Mouse (Mus musculus): ENCODE measurements around the gene Fam8a1. TPM values are rescaled to one million over a fixed set of nuclear protein-coding genes. Genes with fewer than 3 reads are reported as not detected.

The Fam8a1 gene
- total RNA-seq, 2 experiments from 2014 or later: 28.7 to 33.2 TPM

DNA sequence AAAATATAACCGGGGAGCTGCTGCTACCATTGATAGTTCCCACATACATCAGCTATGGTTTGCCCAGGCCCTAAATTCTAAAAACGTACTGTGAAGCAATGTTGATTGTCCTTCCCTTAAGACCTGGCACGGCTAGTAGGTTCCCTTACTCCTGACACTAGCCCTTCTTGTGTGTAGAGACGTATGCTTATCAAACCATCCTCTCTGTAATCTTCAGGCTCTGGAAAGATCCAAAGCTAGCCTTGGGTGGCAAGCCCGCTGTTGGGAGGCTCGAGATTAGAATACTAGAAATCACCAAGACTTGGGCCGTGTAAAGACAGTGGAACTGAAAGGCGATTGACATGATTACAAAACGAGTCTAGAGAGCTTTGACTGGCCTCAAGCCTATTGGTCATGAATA, 1.2 kb downstream of the Fam8a1 start:
- no peak for DNase-seq (ENCODE audit: low spot score)

- no peak for DNase-seq (ENCODE audit: low spot score)
Measured at GRCm38 (mm10) chr13:46674601-46675000, 5.3 kb downstream of the Fam8a1 start.

DNA sequence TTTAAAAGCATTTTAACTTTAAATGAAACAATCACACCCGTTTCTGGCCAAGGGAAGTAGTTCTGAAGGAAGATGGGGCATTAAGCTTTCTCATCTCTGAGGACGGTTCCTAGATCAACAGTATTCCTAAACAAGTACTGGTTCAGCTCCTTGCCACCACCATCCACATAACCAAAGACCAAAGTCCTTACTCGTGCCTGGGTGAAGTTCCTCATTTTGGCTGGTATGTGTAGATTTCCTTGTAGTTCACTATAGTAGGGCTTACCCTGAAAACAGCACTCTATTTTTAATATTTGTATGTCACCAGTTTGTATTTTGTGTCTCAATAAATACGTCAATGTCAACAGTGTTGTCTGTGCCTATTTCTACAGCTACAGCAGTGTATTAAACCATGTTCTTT, 8.4 kb downstream of the Fam8a1 start:
- DNase-seq (ENCODE audit: low spot score): no peak

GRCm38 (mm10) chr13:46682921-46683320, 13.6 kb downstream of the Fam8a1 start:
- peak; percentile 17 for DNase-seq (ENCODE audit: low spot score)

- no peak for DNase-seq (ENCODE audit: low spot score)
Measured at GRCm38 (mm10) chr13:46683370-46683769, 14.0 kb downstream of the Fam8a1 start.

- no peak for DNase-seq (ENCODE audit: low spot score)
Measured at GRCm38 (mm10) chr13:46690559-46691241, 21.4 kb downstream of the Fam8a1 start.

DNA sequence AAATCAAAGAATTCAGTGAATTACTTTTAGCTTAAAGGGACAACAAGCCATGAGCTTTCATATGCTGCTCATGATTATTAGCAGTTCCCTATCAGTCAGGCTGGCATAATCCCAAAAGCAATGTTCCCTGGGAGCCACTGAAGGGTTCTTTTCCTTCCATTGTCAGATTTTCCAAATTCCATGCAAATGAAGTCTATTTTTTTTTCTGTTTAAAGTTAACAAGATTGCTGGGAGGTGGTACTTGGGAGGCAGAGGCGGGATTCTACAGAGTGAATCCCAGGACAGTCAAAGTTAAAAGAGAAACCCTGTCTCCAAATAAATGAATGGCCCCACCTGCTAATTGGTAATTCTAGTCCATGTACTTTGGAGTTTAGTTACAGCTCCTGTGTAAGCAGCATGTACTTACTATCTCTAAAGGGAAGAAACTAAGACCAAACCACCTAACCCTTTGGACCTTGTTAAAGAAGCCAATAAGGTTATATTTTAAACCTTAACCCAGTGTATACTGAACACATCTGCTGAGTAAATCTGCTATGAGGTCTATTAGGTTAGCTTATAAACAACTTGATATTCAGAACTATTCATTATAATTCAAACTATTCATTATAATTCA, 26.1 kb downstream of the Fam8a1 start:
- DNase-seq (ENCODE audit: low spot score): no peak

DNA sequence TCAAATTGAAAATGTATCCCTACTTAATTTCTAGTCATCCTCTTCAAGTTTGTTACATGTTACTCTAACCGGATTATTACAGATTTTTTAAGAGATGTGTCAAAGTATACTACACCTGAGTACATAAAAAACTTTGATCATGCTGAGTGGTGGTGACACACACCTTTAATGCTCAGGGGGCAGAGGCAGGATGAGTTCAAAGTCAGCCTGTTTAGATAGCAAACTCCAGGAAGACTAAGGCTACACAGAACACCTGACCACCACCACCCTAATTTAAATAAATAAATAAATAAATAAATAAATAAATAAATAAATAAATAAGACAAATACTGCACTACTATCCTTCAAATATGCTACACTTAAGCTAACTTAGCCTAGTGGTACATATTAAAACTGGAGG, 26.6 kb downstream of the Fam8a1 start:
- no peak for DNase-seq (ENCODE audit: low spot score)

DNA sequence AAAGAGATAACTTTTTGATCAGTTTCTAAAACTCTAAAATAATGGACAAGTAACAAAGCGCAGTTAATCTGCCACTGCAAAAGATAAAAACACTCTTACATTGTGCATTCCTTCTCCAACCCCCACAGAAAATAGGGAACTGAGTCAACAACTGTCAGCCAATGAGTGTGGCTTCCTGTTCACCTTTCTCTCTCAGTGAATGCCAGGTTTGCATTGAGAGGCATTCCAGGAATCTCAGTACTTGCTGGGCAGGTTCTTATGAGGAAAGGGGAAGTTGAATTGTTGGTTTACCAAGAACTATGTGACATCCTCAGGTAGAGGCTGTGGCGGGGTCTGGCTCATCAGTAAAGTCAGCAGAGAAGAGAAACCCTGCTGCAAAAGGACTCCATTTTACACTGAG, 27.5 kb downstream of the Fam8a1 start:
- DNase-seq (ENCODE audit: low spot score): no peak

DNA sequence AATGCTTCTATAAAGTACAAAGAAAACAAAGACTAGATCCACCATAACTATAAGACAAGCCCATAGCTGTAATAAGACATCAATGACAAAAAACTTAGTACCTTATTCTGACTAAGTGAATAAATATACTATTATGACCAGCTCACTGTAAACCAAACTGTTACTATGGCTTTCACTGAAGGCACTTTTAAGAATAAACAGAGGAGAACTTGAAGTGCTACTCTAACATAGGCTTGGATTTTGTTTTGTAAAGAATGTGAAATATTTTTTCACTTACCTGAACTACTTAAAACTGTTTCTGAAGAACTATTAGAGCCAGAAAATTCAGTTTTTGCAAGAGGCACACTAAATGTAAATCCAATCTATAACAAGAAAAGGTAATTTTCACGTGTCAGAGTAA, 30.1 kb downstream of the Fam8a1 start:
- DNase-seq (ENCODE audit: low spot score): no peak

DNA sequence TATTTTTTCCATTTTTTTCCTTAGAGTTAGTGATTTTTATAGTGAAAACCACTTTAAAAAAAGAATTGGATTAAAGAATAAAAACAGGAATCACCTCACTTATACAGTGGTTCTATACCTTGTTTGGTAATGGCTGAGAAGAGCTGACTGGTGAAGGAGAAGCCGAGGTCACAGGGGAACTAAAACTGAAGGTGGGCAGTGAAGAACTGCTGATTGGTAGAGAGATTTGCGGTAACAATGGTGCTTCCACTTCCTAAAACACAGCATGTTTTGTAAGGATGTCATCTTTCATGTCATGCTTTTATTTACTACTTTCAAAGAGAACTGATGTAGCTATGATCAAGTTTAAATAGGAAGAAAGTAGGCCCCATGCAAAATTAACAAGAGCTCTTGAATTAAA, 32.2 kb downstream of the Fam8a1 start:
- DNase-seq (ENCODE audit: low spot score): no peak

DNA sequence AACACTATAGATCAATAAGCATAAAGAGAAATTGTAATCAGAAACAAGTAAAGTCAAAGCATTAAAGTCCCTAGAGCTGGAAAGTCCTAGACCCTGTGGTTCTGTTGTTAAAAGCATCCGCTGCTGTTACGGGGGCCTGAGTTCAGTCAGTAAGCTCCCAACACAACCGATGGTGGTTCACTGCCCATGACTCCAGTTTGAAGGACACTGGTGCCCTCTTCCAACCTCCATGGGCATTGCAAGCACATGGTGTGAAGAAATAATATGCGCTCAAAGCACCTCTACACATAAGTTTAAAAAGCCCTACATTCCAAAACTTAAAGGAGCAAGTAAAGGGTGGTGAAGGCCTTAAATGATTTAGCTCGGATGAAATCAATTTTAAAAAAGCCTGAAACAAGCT, 33.8 kb downstream of the Fam8a1 start:
- no peak for DNase-seq (ENCODE audit: low spot score)

DNA sequence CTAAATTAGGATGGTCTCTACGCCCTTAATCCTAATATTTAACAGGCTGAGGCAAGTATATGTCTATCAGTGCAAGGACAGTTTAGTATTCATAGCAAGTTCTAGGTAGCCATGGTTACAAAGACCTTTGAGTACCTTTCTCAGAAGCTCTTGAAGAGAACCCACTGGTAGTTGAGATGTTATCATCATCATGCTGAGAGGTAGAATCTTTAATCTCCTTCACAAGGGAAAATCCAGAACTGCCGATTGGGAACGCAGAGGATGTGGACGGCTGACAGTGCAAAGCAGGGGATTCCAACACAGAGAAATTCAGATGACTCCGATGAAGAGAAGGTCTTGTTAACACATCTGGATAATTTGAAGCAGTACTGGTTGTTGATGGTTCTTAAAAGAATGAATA, 44.2 kb downstream of the Fam8a1 start:
- no peak for DNase-seq (ENCODE audit: low spot score)

DNA sequence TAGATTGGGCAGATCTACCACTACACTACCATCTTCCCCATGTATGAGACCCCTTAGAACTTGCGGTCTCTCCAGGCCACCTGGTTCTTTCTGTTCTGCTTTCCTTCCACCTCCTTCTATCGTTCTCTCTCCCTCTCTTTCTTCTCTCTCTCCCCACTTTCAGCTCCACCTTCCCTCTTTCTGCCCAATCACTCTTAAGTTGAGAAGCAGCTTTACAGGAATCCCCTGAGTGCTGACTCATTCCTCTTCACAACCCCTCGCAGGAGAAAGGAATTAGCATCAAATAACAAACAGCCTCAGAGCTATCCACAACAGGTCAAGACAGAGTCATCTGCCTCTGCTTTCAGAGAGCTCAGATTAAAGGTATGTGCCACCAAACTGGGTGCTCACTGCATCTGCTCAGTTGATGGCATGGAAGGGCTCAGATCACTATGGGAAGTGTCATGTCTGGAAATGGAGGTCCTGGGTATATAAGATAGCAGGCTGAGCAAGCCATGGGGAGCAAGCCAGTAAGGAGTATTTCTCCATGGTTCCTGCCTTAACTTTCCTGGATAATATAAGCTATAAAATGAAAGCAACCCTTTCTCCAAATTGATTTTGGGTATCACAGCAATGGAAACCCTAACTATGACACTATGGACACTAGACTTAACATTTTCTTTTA, 46.8 kb downstream of the Fam8a1 start:
- DNase-seq (ENCODE audit: low spot score): no peak

GRCm38 (mm10) chr13:46718893-46719400, 49.6 kb downstream of the Fam8a1 start:
- DNase-seq (ENCODE audit: low spot score): no peak

GRCm38 (mm10) chr13:46721009-46721408, 51.7 kb downstream of the Fam8a1 start:
- no peak for DNase-seq (ENCODE audit: low spot score)

- peak; percentile 33 for DNase-seq (ENCODE audit: low spot score)
Measured at GRCm38 (mm10) chr13:46724371-46724770, 55.0 kb downstream of the Fam8a1 start.

DNA sequence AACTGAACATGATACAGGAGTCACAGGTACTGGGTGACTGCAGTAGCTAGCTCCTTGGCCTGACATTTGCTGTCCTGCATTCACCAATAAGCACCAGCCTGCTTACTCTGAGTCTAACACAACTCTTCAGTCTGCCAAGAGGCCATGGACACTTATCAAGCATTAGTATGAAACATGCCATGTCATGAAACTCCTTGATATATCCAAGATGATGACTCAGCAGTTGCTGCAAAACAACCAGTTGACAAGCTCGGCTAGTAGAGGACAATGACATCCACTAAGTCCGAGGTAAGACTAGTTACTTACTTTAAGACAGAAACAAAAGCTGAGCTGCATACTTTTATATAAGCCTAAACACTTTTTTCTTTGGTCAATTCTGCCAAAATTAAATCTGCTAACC, 55.9 kb downstream of the Fam8a1 start:
- no peak for DNase-seq (ENCODE audit: low spot score)

DNA sequence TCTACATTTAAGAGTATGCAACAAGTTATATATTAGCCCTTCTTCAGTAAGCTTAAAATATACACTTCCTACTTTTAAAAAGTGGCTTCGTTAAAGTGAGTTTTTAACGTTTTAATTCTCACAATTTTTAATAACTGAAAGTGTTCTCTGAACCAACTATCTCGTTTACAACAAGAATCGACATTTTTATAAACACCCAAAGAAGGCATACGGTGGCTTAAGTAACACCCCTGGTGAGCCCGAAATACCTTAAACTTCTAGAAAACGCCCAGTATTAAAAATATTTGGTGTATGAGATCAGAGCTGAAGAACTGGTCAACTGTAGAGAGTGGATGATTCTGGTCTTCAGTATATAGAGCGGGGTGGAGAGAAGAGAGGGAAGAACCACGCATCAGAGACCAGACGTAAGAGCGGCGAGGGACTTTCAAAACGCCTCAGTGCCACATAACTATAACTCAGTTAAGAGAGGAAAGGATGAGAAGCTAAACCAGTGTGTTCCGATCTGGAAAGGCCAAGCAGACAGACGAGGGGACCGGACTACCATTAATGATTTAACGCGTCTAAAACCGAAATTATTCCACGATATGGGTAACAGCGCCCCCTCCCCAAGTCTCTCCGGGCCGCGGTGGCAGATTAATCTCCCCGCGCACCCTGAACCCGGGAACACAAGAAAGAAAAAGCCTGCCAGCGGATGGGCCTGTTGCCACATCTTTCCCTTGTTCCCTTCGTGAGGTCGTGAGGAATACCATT, 57.1 kb downstream of the Fam8a1 start:
- DNase-seq (ENCODE audit: low spot score): no peak

GRCm38 (mm10) chr13:46727038-46727836, 57.9 kb downstream of the Fam8a1 start:
- DNase-seq (ENCODE audit: low spot score): peak; percentile 46
